Mouse (Mus musculus) E14TG2a.4 (cell line): Measurements from ENCODE around the gene Msmp.
"Not testable (repeated sequence)": the region's sequence is repeated elsewhere in the genome, so short reads cannot be mapped to it uniquely, and the experiment has no call there.

ENCODE experiments used
- H3K27me3 ChIP-seq: 2 replicates; pipeline ENCODE4 v1.6.1; 2014; ENCODE audit warnings: low read length, control low read depth; ENCODE audit not compliant: insufficient read depth
- H3K36me3 ChIP-seq: 2 replicates; pipeline ENCODE4 v1.6.1; 2014; ENCODE audit warnings: low read length, control low read depth; ENCODE audit not compliant: insufficient read depth
- H3K4me1 ChIP-seq: replicated peaks from 2 replicates; pipeline ENCODE4 v1.6.1; 2014; ENCODE audit warnings: low read depth, low read length, control low read depth
- H3K4me3 ChIP-seq: replicated peaks from 2 replicates; pipeline ENCODE4 v1.5.1; 2014; ENCODE audit warnings: mild to moderate bottlenecking, low read length
- H3K9me3 ChIP-seq: 2 replicates; pipeline ENCODE4 v1.6.1; 2014; ENCODE audit warnings: low read length, control low read depth
- CTCF ChIP-seq: conservative IDR thresholded peaks from 2 replicates; pipeline ENCODE4 v1.5.1; 2014; ENCODE audit warnings: low read length
- NANOG ChIP-seq: IDR thresholded peaks from 2 replicates; pipeline ENCODE4 v1.6.1; 2014; ENCODE audit warnings: borderline replicate concordance, low read length, mixed read lengths
- POU5F1 ChIP-seq: IDR thresholded peaks from 2 replicates; pipeline ENCODE4 v1.6.1; 2014; ENCODE audit warnings: low read length, borderline replicate concordance

Gene Msmp

GRCm38 (mm10) chr4:43560976-43561375 is 23.3 kb downstream of the Msmp start:
- no peak for TF ChIP-seq NANOG
- TF ChIP-seq CTCF, result no peak
- TF ChIP-seq POU5F1, result no peak
- Histone ChIP-seq H3K36me3 (peaks cover 47% of the 10 kb centered on the region), H3K4me1 (peaks cover 74% of the 10 kb centered on the region), H3K4me3 (peak overlapping the region; percentile 94), H3K27me3 (no peaks in the 10 kb centered on the region), H3K9me3 (no peaks in the 10 kb centered on the region)

GRCm38 (mm10) chr4:43560243-43560611 is 24.1 kb downstream of the Msmp start:
- peaks cover 47% of the 10 kb centered on the region for H3K36me3 ChIP-seq
- TF ChIP-seq NANOG, result no peak
- TF ChIP-seq POU5F1, result no peak
- TF ChIP-seq CTCF, result no peak
- H3K4me3 ChIP-seq, result peak overlapping the region; percentile 70
- H3K4me1 ChIP-seq, result peaks cover 77% of the 10 kb centered on the region
- no peaks in the 10 kb centered on the region for H3K27me3 ChIP-seq
- no peaks in the 10 kb centered on the region for H3K9me3 ChIP-seq

DNA sequence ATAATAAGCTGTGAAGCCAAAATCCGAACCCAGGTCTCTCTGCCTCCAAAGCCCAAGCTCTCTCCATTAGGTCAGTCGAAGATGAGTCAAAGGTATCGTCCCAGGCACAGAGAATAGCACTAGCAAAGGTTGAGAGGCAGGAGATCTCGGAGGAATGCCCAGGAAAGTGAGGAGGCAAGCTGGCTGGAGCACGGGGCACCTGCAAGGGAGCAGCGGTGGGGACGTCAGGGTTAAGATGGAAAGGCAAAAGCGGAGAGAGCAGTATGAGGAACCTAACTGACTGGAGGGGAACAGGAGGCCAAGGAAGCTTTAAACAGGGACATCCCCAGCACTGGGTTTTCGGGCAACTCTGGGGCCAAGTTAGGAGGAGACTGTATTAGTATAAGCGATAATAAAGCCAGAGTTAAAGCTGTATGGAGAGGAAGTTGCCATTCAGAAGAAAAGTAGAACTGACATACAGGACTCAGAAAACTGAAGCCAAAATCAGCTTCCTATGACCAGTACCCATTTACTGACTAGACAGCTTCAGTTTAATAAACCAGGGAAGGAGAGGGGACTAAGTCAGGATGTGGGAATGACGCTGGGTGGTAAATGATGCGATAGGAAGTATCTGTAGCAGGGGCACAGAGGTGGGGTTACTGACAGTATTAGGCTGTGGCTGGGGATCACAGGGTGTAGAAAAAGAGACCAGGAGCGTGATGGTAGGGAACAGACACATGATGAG is 24.6 kb downstream of the Msmp start:
- Histone ChIP-seq H3K4me3 (peak overlapping the region; percentile 70), H3K27me3 (no peaks in the 10 kb centered on the region), H3K36me3 (peaks cover 47% of the 10 kb centered on the region), H3K9me3 (no peaks in the 10 kb centered on the region), H3K4me1 (peaks cover 77% of the 10 kb centered on the region)
- no peak for TF ChIP-seq NANOG
- TF ChIP-seq POU5F1, result no peak
- TF ChIP-seq CTCF, result no peak

DNA sequence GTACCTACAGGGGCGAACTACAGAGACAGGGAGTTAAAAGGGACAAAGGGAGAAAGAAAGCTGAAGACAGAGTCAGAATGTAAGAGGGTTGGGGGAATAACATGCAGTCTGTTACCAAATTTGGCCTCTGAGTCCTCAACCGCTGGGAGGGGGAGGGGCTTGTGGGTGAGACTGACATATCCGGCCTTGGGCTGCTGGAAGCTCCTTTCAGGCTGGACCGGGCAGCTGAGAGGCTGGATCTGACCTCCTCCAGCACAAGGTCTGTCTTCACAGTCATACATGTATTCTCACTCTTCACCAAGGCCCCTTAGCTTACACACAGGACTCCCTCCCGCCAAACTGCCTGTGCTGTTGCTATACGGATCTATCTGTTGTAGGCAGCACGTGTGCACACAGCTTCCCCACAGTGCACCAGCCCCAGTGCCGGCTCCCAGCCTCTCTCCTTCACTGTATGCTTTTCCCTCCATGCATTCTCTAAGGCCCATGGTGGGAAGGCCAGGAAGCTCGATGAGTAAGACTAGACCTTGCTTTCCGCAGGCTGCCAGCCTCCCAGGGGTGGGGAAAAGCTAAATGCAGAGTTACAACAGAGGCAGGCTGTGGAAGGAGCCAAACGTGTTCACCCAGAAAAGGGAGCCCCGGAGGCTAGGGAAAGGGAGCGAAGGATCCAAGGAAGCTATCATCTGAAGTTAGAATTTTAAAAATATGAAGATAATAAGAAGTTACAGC is 25.5 kb downstream of the Msmp start:
- peaks cover 49% of the 10 kb centered on the region for H3K36me3 ChIP-seq
- H3K27me3 ChIP-seq, result no peaks in the 10 kb centered on the region
- H3K9me3 ChIP-seq, result no peaks in the 10 kb centered on the region
- TF ChIP-seq POU5F1 (no peak), NANOG (no peak; the same call in 1 of the 2 replicates), CTCF (no peak)
- H3K4me3 ChIP-seq, result peak overlapping the region; percentile 70
- peaks cover 72% of the 10 kb centered on the region for H3K4me1 ChIP-seq

DNA sequence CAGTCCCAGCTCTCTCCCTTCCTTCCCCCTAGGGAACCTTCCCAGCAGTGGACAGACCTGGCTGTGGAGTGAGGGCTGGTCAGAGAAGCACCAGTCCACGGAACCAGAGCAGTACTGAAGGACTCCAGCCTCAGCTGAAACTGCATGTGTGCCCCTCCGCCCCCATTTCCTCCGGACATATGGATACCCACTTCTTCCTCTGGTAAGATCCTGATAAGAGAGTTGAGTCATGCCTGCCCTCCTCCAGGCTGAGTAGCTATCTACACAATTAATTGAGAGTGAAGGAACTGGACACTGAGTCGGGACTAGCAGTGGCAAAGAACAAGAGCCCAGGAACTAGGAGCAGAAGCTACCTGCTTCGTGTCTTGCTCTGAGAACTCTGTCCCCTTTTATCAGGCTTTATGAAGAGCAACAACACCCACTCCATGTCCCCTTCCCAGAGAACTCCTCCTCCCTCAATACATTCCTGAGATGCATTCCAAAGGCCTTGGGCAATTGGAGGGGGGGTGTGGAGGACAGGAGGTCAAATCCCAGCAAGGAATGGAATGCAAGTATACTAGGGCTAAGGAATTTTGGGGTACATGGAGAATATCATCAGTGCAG is 26.2 kb downstream of the Msmp start:
- H3K36me3 ChIP-seq, result peaks cover 53% of the 10 kb centered on the region
- peaks cover 65% of the 10 kb centered on the region for H3K4me1 ChIP-seq
- H3K9me3 ChIP-seq, result no peaks in the 10 kb centered on the region
- no peak for TF ChIP-seq NANOG
- no peak for TF ChIP-seq CTCF
- no peak for TF ChIP-seq POU5F1
- H3K27me3 ChIP-seq, result no peaks in the 10 kb centered on the region
- peak overlapping the region; percentile 70 for H3K4me3 ChIP-seq

DNA sequence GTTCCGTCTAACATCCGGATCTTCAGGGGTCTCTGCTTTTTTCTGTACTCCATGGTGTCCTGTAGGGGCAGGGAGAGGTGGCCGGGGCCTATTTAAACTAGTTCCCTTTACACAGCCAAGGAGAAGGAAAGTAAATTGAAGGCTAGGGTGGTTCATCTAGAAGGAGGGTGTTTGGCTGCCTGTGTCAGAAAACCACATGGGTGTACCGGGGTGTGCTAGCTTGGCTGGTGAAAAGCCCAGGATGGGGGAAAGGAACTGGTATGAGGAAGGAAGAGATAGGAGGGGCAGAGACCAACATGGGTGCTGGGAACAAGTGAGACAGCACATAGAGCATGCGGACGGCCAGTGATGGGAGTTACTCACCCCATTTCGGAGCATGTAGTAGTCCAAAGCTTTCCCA is 28.4 kb downstream of the Msmp start:
- no peak for TF ChIP-seq NANOG
- no peak for TF ChIP-seq POU5F1
- TF ChIP-seq CTCF, result no peak
- no peaks in the 10 kb centered on the region for H3K27me3 ChIP-seq
- no peaks in the 10 kb centered on the region for H3K9me3 ChIP-seq
- H3K4me1 ChIP-seq, result peaks cover 52% of the 10 kb centered on the region
- peaks cover 75% of the 10 kb centered on the region for H3K36me3 ChIP-seq
- no peak overlapping the region for H3K4me3 ChIP-seq

GRCm38 (mm10) chr4:43553891-43554290 is 30.4 kb downstream of the Msmp start:
- no peak overlapping the region for H3K4me3 ChIP-seq
- peaks cover 87% of the 10 kb centered on the region for H3K36me3 ChIP-seq
- H3K27me3 ChIP-seq, result no peaks in the 10 kb centered on the region
- H3K4me1 ChIP-seq, result peaks cover 32% of the 10 kb centered on the region
- no peaks in the 10 kb centered on the region for H3K9me3 ChIP-seq
- TF ChIP-seq NANOG (no peak), CTCF (no peak), POU5F1 (no peak)

DNA sequence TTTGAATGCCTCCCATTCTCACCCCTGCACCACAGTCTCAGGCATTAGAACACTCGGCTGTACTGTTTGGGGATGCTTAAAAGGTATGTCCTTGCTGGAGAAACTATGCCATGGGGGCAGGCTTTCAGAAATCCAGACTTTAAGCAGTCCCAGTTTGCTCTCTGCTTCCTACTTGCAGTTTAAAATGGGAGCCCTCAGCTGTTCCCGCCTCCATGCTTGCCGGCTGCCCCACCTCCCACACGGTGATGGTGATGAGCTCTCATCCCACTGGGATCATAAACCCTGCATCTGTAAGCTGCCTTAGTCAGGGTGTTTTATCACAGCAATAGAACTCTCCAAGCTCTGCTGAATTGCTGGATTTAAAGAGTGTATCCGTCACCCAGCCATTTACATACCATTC is 31.9 kb downstream of the Msmp start:
- Histone ChIP-seq H3K4me3 (no peak overlapping the region), H3K27me3 (no peaks in the 10 kb centered on the region), H3K4me1 (peaks cover 23% of the 10 kb centered on the region), H3K9me3 (no peaks in the 10 kb centered on the region), H3K36me3 (peaks cover 100% of the 10 kb centered on the region)
- TF ChIP-seq NANOG (no peak), CTCF (no peak), POU5F1 (no peak)

GRCm38 (mm10) chr4:43551854-43552253 is 32.4 kb downstream of the Msmp start:
- not testable (repeated sequence) for H3K27me3 ChIP-seq, H3K4me3 ChIP-seq, H3K9me3 ChIP-seq
- Histone ChIP-seq H3K36me3 (peaks cover 100% of the 10 kb centered on the region), H3K4me1 (peaks cover 17% of the 10 kb centered on the region)
